ENCODE assay signal across 8 mouse cellular contexts in the genomic region with DNA sequence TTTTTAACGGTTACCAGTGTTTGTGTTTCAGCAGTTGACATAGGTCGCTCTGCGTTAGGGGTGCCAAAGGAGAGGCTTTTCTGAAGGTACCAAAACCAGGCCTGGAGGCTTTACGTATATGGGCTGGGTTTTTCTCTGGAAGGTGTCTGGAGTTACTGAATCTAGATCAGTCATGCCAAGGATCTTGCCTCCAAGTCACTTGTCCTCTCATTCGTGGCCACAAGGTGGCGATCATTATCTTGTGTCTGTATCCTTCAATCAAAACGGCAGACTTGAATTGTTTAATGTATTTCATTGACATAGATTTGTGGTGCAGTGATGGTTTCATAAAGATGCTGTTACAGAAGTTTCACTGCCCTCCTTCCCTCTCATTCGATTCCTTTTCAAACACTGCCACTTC. TPM values are rescaled to one million over a fixed set of nuclear protein-coding genes. Genes with fewer than 3 reads are reported as not detected.
A peak's percentile ranks its signal among the peaks of the same experiment; 100 is the strongest.
DNase-seq lines count a peak whose midpoint lies in the region; ATAC-seq and TF ChIP-seq lines count a peak whose summit lies in the region.

No protein-coding gene starts in this region.

- ATAC-seq in hindbrain, postnatal 0 days = no peak
- no peak for ATAC-seq in limb, embryonic 14.5 days (ENCODE audit: low FRiP score, low read depth)

- H3K4me1 ChIP-seq in hindbrain, postnatal 0 days (ENCODE audit: insufficient read depth, low read length) = no peaks in the 10 kb centered on the region
- H3K4me1 ChIP-seq in limb, embryonic 14.5 days (ENCODE audit: control insufficient read depth, insufficient read depth, low read length) = no peaks in the 10 kb centered on the region

- no peak for TF ChIP-seq POLR2A in limb, embryonic 14.5 days (IDR thresholded peaks at IDR 0.05; ENCODE audit: borderline replicate concordance, extremely low read depth, insufficient read depth, insufficient read length)

- TF ChIP-seq CTCF in hindbrain, postnatal 0 days (IDR thresholded peaks at IDR 0.05; ENCODE audit: low read depth) = peak; percentile 86

- peaks cover 7% of the 10 kb centered on the region; the same call in 1 of the 2 replicates for H3K36me3 ChIP-seq in hindbrain, postnatal 0 days (ENCODE audit: insufficient read depth, low read length)
- H3K36me3 ChIP-seq in limb, embryonic 14.5 days (ENCODE audit: control insufficient read depth, insufficient read depth, low read length) = peaks cover 11% of the 10 kb centered on the region; the same call in 1 of the 2 replicates

- H3K9me3 ChIP-seq in hindbrain, postnatal 0 days (ENCODE audit: low read length) = no peaks in the 10 kb centered on the region
- H3K9me3 ChIP-seq in limb, embryonic 14.5 days (ENCODE audit: control insufficient read depth, low read length) = no peaks in the 10 kb centered on the region

- H3K4me2 ChIP-seq in hindbrain, postnatal 0 days (ENCODE audit: low read depth, low read length) = no peak overlapping the region
- H3K4me2 ChIP-seq in limb, embryonic 14.5 days (replicated peaks; ENCODE audit: low read depth, low read length, severe bottlenecking) = no peak overlapping the region

- H3K4me3 ChIP-seq in hindbrain, postnatal 0 days (ENCODE audit: low read length) = no peak overlapping the region
- H3K4me3 ChIP-seq in limb, embryonic 14.5 days (replicated peaks; ENCODE audit: low read length) = no peak overlapping the region

- peak; percentile 54 to 88 for DNase-seq in adrenal gland, adult (ENCODE audit: inconsistent age in 2 of 2, low spot score in 1 of 2)
- no peak for DNase-seq in adrenal gland, adult 8-10 months
- DNase-seq in ovary, postnatal 36 days (ENCODE audit: low spot score) = peak; percentile 38
- no peak for DNase-seq in ovary, postnatal 10 days (ENCODE audit: low spot score)
- DNase-seq in cerebellum, postnatal 4 days (ENCODE audit: low spot score in 2 of 2) = peak; percentile 55 to 81
- DNase-seq in hindbrain, postnatal 0 days (ENCODE audit: low spot score) = peak; percentile 90
- peak; percentile 61 for DNase-seq in limb, embryonic 14.5 days (ENCODE audit: low spot score)
- peak; percentile 83 for DNase-seq in right cerebral cortex, postnatal 14 days

- WGBS in hindbrain, postnatal 0 days = 41% methylated on average over 8 of the region's 8 CpGs
- 40% methylated on average over 8 of the region's 8 CpGs for WGBS in limb, embryonic 14.5 days

- no peak overlapping the region for H3K27ac ChIP-seq in hindbrain, postnatal 0 days
- H3K27ac ChIP-seq in limb, embryonic 14.5 days (replicated peaks; ENCODE audit: low read depth, low read length) = no peak overlapping the region

- no peak overlapping the region for H3K9ac ChIP-seq in hindbrain, postnatal 0 days (replicated peaks; ENCODE audit: low read length)
- H3K9ac ChIP-seq in limb, embryonic 14.5 days (ENCODE audit: low read depth, low read length, severe bottlenecking) = no peak overlapping the region

- no peaks in the 10 kb centered on the region for H3K27me3 ChIP-seq in hindbrain, postnatal 0 days (ENCODE audit: insufficient read depth, low read length)
- no peaks in the 10 kb centered on the region for H3K27me3 ChIP-seq in limb, embryonic 14.5 days (ENCODE audit: control insufficient read depth, insufficient read depth, low read length)

RNA-seq across cellular contexts. Expression of a gene that starts 29.4 kb away (rescaled TPM):
- 10 to 100 TPM; 36.6 to 49.1 (median 43.4) TPM for total RNA-seq in adrenal gland, adult 8-10 months (2022)
- total RNA-seq in hindbrain, postnatal 0 days (2014; rRNA removed) = 17.4 and 26.2 TPM in 2 replicates
- polyA plus RNA-seq in hindbrain, postnatal 0 days (2015; fragmentation: Nextera tagmentation; extraction: Ambion mirVana) = 12.8 and 13.6 TPM in 2 replicates
- polyA plus RNA-seq in limb, embryonic 14.5 days (2012; rRNA removed) = 15.5 and 21.3 TPM in 2 replicates
- 8.7 and 10.3 TPM in 2 replicates for polyA plus RNA-seq in limb, embryonic 14.5 days (2014; fragmentation: Nextera tagmentation; extraction: Ambion mirVana)

RNA-seq across cellular contexts. Expression of a gene that starts 57.8 kb away (rescaled TPM):
- total RNA-seq in adrenal gland, adult 8-10 months (2022) = 10 to 100 TPM; 33.3 to 53.8 (median 43.4) TPM
- 46.3 and 52.1 TPM in 2 replicates for total RNA-seq in hindbrain, postnatal 0 days (2014; rRNA removed)
- 23.4 and 23.6 TPM in 2 replicates for polyA plus RNA-seq in hindbrain, postnatal 0 days (2015; fragmentation: Nextera tagmentation; extraction: Ambion mirVana)
- polyA plus RNA-seq in limb, embryonic 14.5 days (2012; rRNA removed) = 20.4 and 23.3 TPM in 2 replicates
- 18.0 and 19.7 TPM in 2 replicates for polyA plus RNA-seq in limb, embryonic 14.5 days (2014; fragmentation: Nextera tagmentation; extraction: Ambion mirVana)

Comparison
In these comparisons a context has a peak if more than half of its experiments do, and no peak if none do; other contexts are left out.
1. DNase-seq: peak in adrenal gland, adult (2 of 2), ovary, postnatal 36 days (single experiment), cerebellum, postnatal 4 days (2 of 2), hindbrain, postnatal 0 days (single experiment), limb, embryonic 14.5 days (single experiment) and right cerebral cortex, postnatal 14 days (single experiment); none in adrenal gland, adult 8-10 months (single experiment) and ovary, postnatal 10 days (single experiment).